8 mouse cellular contexts compared by ENCODE assay signal in genomic region chr10:80808099-80808984, GRCm38 (mm10). TPM values are rescaled to one million over a fixed set of nuclear protein-coding genes. Genes with fewer than 3 reads are reported as not detected.
A peak's percentile ranks its signal among the peaks of the same experiment; 100 is the strongest.
DNase-seq lines count a peak whose midpoint lies in the region; ATAC-seq lines count a peak whose summit lies in the region.

No protein-coding gene starts in this region.

- H3K4me3 ChIP-seq in heart, embryonic 12.5 days: peak overlapping the region; percentile 51
- peak overlapping the region; percentile 66 for H3K4me3 ChIP-seq in hindbrain, embryonic 10.5 days
- H3K4me3 ChIP-seq in midbrain, embryonic 13.5 days (replicated peaks): peak overlapping the region; percentile 19

- peak overlapping the region; percentile 80 for H3K4me2 ChIP-seq in heart, embryonic 12.5 days
- peak overlapping the region; percentile 84 for H3K4me2 ChIP-seq in midbrain, embryonic 13.5 days (replicated peaks)

- ATAC-seq in heart, embryonic 12.5 days (ENCODE audit: insufficient number of reproducible peaks, low FRiP score): no peak
- ATAC-seq in midbrain, embryonic 13.5 days: no peak
- ATAC-seq in megakaryocyte progenitor cell, adult 5-6 weeks (replicated peaks; ENCODE audit: poor library complexity): no peak

- peaks cover 28% of the 10 kb centered on the region for H3K27me3 ChIP-seq in heart, embryonic 12.5 days (replicated peaks)
- peaks cover 70% of the 10 kb centered on the region for H3K27me3 ChIP-seq in hindbrain, embryonic 10.5 days (ENCODE audit: insufficient read depth, poor library complexity, severe bottlenecking)
- peaks cover 61% of the 10 kb centered on the region for H3K27me3 ChIP-seq in midbrain, embryonic 13.5 days

- no peak for DNase-seq in heart, postnatal 25 days (ENCODE audit: low spot score)
- peak; percentile 73 for DNase-seq in brain, adult 2 months (ENCODE audit: low read depth, low spot score)
- peak; percentile 56 for DNase-seq in hindbrain, embryonic 10.5 days (ENCODE audit: low spot score)
- no peak for DNase-seq in left cerebral cortex, postnatal 25 days (ENCODE audit: low spot score in 2 of 2)
- DNase-seq in spleen, adult 18-20 months: no peak

- intact Hi-C loops in heart, postnatal 25 days (cut with DNase I): loop anchor here (5.0 kb wide), 1 partner anchor 61 kb away; no protein-coding TSS in a partner anchor
- intact Hi-C loops in left cerebral cortex, postnatal 25 days (cut with DNase I): no loop called here

- peaks cover 20% of the 10 kb centered on the region for H3K36me3 ChIP-seq in heart, embryonic 12.5 days
- H3K36me3 ChIP-seq in hindbrain, embryonic 10.5 days: peaks cover 29% of the 10 kb centered on the region
- peaks cover 21% of the 10 kb centered on the region for H3K36me3 ChIP-seq in midbrain, embryonic 13.5 days

- peak overlapping the region; percentile 78 for H3K9ac ChIP-seq in heart, embryonic 12.5 days
- peak overlapping the region; percentile 48 for H3K9ac ChIP-seq in midbrain, embryonic 13.5 days (replicated peaks)

- H3K27ac ChIP-seq in heart, embryonic 12.5 days (ENCODE audit: poor library complexity, severe bottlenecking): peak overlapping the region; percentile 66
- peak overlapping the region; percentile 76 for H3K27ac ChIP-seq in hindbrain, embryonic 10.5 days
- no peak overlapping the region for H3K27ac ChIP-seq in midbrain, embryonic 13.5 days

- H3K4me1 ChIP-seq in heart, embryonic 12.5 days (replicated peaks): peaks cover 69% of the 10 kb centered on the region
- peaks cover 54% of the 10 kb centered on the region for H3K4me1 ChIP-seq in hindbrain, embryonic 10.5 days (replicated peaks)
- peaks cover 45% of the 10 kb centered on the region for H3K4me1 ChIP-seq in midbrain, embryonic 13.5 days (replicated peaks)

- H3K9me3 ChIP-seq in heart, embryonic 12.5 days (replicated peaks): no peaks in the 10 kb centered on the region
- no peaks in the 10 kb centered on the region for H3K9me3 ChIP-seq in hindbrain, embryonic 10.5 days
- no peaks in the 10 kb centered on the region for H3K9me3 ChIP-seq in midbrain, embryonic 13.5 days

- 16% methylated on average over 40 of the region's 40 CpGs for WGBS in heart, embryonic 12.5 days
- 16% methylated on average over 40 of the region's 40 CpGs for WGBS in hindbrain, embryonic 10.5 days
- WGBS in midbrain, embryonic 13.5 days: 13% methylated on average over 40 of the region's 40 CpGs

RNA-seq across cellular contexts. Expression of gene Amh, which starts 3.3 kb away (rescaled TPM):
- 0.14 and 0.23 TPM in 2 replicates for polyA plus RNA-seq in heart, embryonic 12.5 days (2016; fragmentation: Nextera tagmentation; extraction: Ambion mirVana)
- total RNA-seq in heart, postnatal 25 days (2021): under 1 TPM; 0.39 TPM
- 0.12 and 0.16 TPM in 2 replicates for polyA plus RNA-seq in hindbrain, embryonic 10.5 days (2016; fragmentation: Nextera tagmentation; extraction: Ambion mirVana)
- not detected in 2 replicates for polyA plus RNA-seq in midbrain, embryonic 13.5 days (2015; fragmentation: Nextera tagmentation; extraction: Ambion mirVana)
- not detected in 2 replicates for total RNA-seq in megakaryocyte progenitor cell, adult 5-6 weeks (2015)
- total RNA-seq in megakaryocyte progenitor cell, adult 5-6 weeks (2017): 0.14 TPM in 1 of 2 replicates, not detected in the other
- total RNA-seq in left cerebral cortex, postnatal 25 days (2021): 1 to 10 TPM; 1.6 to 2.7 TPM

RNA-seq across cellular contexts. Expression of gene Jsrp1, which starts 5.0 kb away (rescaled TPM):
- polyA plus RNA-seq in heart, embryonic 12.5 days (2016; fragmentation: Nextera tagmentation; extraction: Ambion mirVana): 6.1 and 6.7 TPM in 2 replicates
- total RNA-seq in heart, postnatal 25 days (2021): under 1 TPM; 0.48 to 0.81 TPM
- 0.65 and 0.68 TPM in 2 replicates for polyA plus RNA-seq in hindbrain, embryonic 10.5 days (2016; fragmentation: Nextera tagmentation; extraction: Ambion mirVana)
- polyA plus RNA-seq in midbrain, embryonic 13.5 days (2015; fragmentation: Nextera tagmentation; extraction: Ambion mirVana): 0.28 and 0.43 TPM in 2 replicates
- total RNA-seq in megakaryocyte progenitor cell, adult 5-6 weeks (2015): not detected in 2 replicates
- not detected in 2 replicates for total RNA-seq in megakaryocyte progenitor cell, adult 5-6 weeks (2017)
- 1 to 10 TPM; 4.0 to 4.5 TPM for total RNA-seq in left cerebral cortex, postnatal 25 days (2021)

RNA-seq across cellular contexts. Expression of gene Plekhj1, which starts 9.9 kb away (rescaled TPM):
- 82.4 and 83.2 TPM in 2 replicates for polyA plus RNA-seq in heart, embryonic 12.5 days (2016; fragmentation: Nextera tagmentation; extraction: Ambion mirVana)
- 10 to 100 TPM; 27.4 to 29.7 TPM for total RNA-seq in heart, postnatal 25 days (2021)
- 189 and 192 TPM in 2 replicates for polyA plus RNA-seq in hindbrain, embryonic 10.5 days (2016; fragmentation: Nextera tagmentation; extraction: Ambion mirVana)
- 131 and 150 TPM in 2 replicates for polyA plus RNA-seq in midbrain, embryonic 13.5 days (2015; fragmentation: Nextera tagmentation; extraction: Ambion mirVana)
- 64.8 and 78.7 TPM in 2 replicates for total RNA-seq in megakaryocyte progenitor cell, adult 5-6 weeks (2015)
- 32.6 and 43.9 TPM in 2 replicates for total RNA-seq in megakaryocyte progenitor cell, adult 5-6 weeks (2017)
- total RNA-seq in left cerebral cortex, postnatal 25 days (2021): 10 to 100 TPM; 57.5 to 62.4 TPM

RNA-seq across cellular contexts. Expression of gene Sf3a2, which starts 10.3 kb away (rescaled TPM):
- 51.2 and 58.3 TPM in 2 replicates for polyA plus RNA-seq in heart, embryonic 12.5 days (2016; fragmentation: Nextera tagmentation; extraction: Ambion mirVana)
- 10 to 100 TPM; 29.6 to 29.9 TPM for total RNA-seq in heart, postnatal 25 days (2021)
- polyA plus RNA-seq in hindbrain, embryonic 10.5 days (2016; fragmentation: Nextera tagmentation; extraction: Ambion mirVana): 109 and 119 TPM in 2 replicates
- polyA plus RNA-seq in midbrain, embryonic 13.5 days (2015; fragmentation: Nextera tagmentation; extraction: Ambion mirVana): 64.1 and 64.9 TPM in 2 replicates
- 74.9 and 78.4 TPM in 2 replicates for total RNA-seq in megakaryocyte progenitor cell, adult 5-6 weeks (2015)
- 11.5 and 19.0 TPM in 2 replicates for total RNA-seq in megakaryocyte progenitor cell, adult 5-6 weeks (2017)
- total RNA-seq in left cerebral cortex, postnatal 25 days (2021): 10 to 100 TPM; 43.9 to 50.3 TPM

RNA-seq across cellular contexts. Expression of gene Oaz1, which starts 18.1 kb away (rescaled TPM):
- polyA plus RNA-seq in heart, embryonic 12.5 days (2016; fragmentation: Nextera tagmentation; extraction: Ambion mirVana): 1,577 and 1,597 TPM in 2 replicates
- total RNA-seq in heart, postnatal 25 days (2021): 100 to 1,000 TPM; 883 to 894 TPM
- 2,287 and 2,328 TPM in 2 replicates for polyA plus RNA-seq in hindbrain, embryonic 10.5 days (2016; fragmentation: Nextera tagmentation; extraction: Ambion mirVana)
- polyA plus RNA-seq in midbrain, embryonic 13.5 days (2015; fragmentation: Nextera tagmentation; extraction: Ambion mirVana): 1,319 and 1,425 TPM in 2 replicates
- total RNA-seq in megakaryocyte progenitor cell, adult 5-6 weeks (2015): 1,168 and 1,276 TPM in 2 replicates
- total RNA-seq in megakaryocyte progenitor cell, adult 5-6 weeks (2017): 222 and 291 TPM in 2 replicates
- 100 to 1,000 TPM; 500 to 527 TPM for total RNA-seq in left cerebral cortex, postnatal 25 days (2021)

Comparison
In these comparisons a context has a peak if more than half of its experiments do, and no peak if none do; other contexts are left out.
1. DNase-seq: peak in brain, adult 2 months (single experiment) and hindbrain, embryonic 10.5 days (single experiment); none in heart, postnatal 25 days (single experiment), left cerebral cortex, postnatal 25 days (0 of 2) and spleen, adult 18-20 months (0 of 2).
2. Peak in every context shown above with its lines, with median percentiles within 50 percentile points of each other: H3K4me3 ChIP-seq.